Mouse (Mus musculus): ENCODE measurements around the gene Lrig1.

GRCm38 (mm10) chr6:94679249-94679648, 20.7 kb downstream of the Lrig1 start:
- TF ChIP-seq CTCF (conservative IDR thresholded peaks at IDR 0.05; ENCODE audit: insufficient read depth, insufficient read length, low read depth, low read length): no peak
- TF ChIP-seq POLR2A (IDR thresholded peaks at IDR 0.05; ENCODE audit: low read depth, low read length): no peak

Measured in kidney, adult 2 months (tissue).